Mouse (Mus musculus) C2C12 (cell line): ENCODE measurements around the gene Cps1.

Source experiments
- CEBPB ChIP-seq: IDR thresholded peaks from one replicate; pipeline ENCODE4 v1.6.1; 2011; ENCODE audit warnings: low read depth, mild to moderate bottlenecking, control low read depth, moderate library complexity
- CTCF ChIP-seq: IDR thresholded peaks from one replicate; pipeline ENCODE4 v1.5.1; 2011; ENCODE audit not compliant: control insufficient read depth, insufficient read depth, insufficient read length
- MAX ChIP-seq: IDR thresholded peaks from one replicate; pipeline ENCODE4 v1.6.1; 2011; ENCODE audit warnings: mild to moderate bottlenecking, control low read depth
- MYOG ChIP-seq: IDR thresholded peaks from one replicate; pipeline ENCODE4 v1.6.1; 2011; ENCODE audit not compliant: control insufficient read depth, insufficient read length; ENCODE audit errors: extremely low read depth
- USF1 ChIP-seq: IDR thresholded peaks from one replicate; pipeline ENCODE4 v1.6.1; 2011; ENCODE audit warnings: low read depth, mild to moderate bottlenecking, control low read depth, moderate library complexity

DNA sequence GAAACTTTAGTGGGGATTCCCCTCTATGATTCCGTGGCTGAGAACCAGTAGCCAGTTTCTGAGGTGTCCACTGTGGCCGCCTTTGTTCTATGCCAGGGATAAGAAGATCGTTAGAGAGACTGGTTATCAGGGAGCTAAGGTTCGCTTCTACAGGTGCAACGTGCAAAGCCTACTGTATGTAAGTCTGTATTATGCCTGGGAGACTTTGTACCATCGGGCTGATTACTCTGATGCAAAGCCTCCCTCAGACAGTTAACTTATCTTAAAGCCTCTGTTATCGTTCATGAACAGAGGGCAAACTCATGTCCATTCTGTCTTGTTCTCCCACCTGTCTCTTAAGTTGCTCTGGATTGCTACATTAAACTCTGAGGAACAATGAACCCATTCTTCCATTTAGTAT, 43.7 kb upstream of the Cps1 start:
- TF ChIP-seq MAX (no peak), USF1 (no peak), CTCF (no peak), CEBPB (no peak), MYOG (no peak)
